Mouse (Mus musculus): ENCODE measurements at regions not wholly inside any gene's neighbourhood (a gene's known extent, or its start where the extent isn't known, plus 50 kb on each side); places are given as distances from the start of the nearest gene placed in this dataset.

- no peak for DNase-seq
Observed at GRCm38 (mm10) chr15:28560035-28560434, 356.5 kb downstream of the Dnah5 start.

GRCm38 (mm10) chr15:28595294-28595693 lies 391.7 kb downstream of the Dnah5 start:
- DNase-seq: no peak
- intact Hi-C loops (cut with DNase I): no loop called here

More at GRCm38 (mm10) chr15:28560035-28560434, 356.5 kb downstream of the Dnah5 start:
- intact Hi-C loops (cut with DNase I): no loop called here

GRCm38 (mm10) chr15:28595725-28596124 lies 392.2 kb downstream of the Dnah5 start:
- DNase-seq: no peak
- intact Hi-C loops (cut with DNase I): no loop called here

GRCm38 (mm10) chr15:28600132-28600531 lies 396.6 kb downstream of the Dnah5 start:
- no peak for DNase-seq
- intact Hi-C loops (cut with DNase I): no loop called here

- DNase-seq: peak; percentile 32
- intact Hi-C loops (cut with DNase I): no loop called here
Observed at GRCm38 (mm10) chr15:28615662-28616061, 412.1 kb downstream of the Dnah5 start.

- no peak for DNase-seq
- intact Hi-C loops (cut with DNase I): no loop called here
Observed at GRCm38 (mm10) chr15:28640349-28640748, 436.8 kb downstream of the Dnah5 start.

GRCm38 (mm10) chr15:28645122-28645521 lies 441.6 kb downstream of the Dnah5 start:
- intact Hi-C loops (cut with DNase I): no loop called here
- no peak for DNase-seq

- intact Hi-C loops (cut with DNase I): no loop called here
- DNase-seq: no peak
Observed at GRCm38 (mm10) chr15:28653996-28654395, 450.4 kb downstream of the Dnah5 start.

GRCm38 (mm10) chr15:28663847-28664602 lies 460.5 kb downstream of the Dnah5 start:
- peak; percentile 2 for DNase-seq

More at GRCm38 (mm10) chr15:28663847-28664602, 460.5 kb downstream of the Dnah5 start:
- intact Hi-C loops (cut with DNase I): no loop called here
